ENCODE assay signal across 8 mouse cellular contexts in genomic region chr7:24594309-24594803, GRCm38 (mm10). TPM values are rescaled to one million over a fixed set of nuclear protein-coding genes. Genes with fewer than 3 reads are reported as not detected.
DNase-seq lines count a peak whose midpoint lies in the region; ATAC-seq and TF ChIP-seq lines count a peak whose summit lies in the region.

No protein-coding gene starts in this region.

- peak overlapping the region; percentile 75 for H3K4me3 ChIP-seq in lung, embryonic 16.5 days (ENCODE audit: low read length)
- peak overlapping the region; percentile 78 for H3K4me3 ChIP-seq in embryonic fibroblast, embryonic 13.5 days (ENCODE audit: insufficient read depth, low read length)
- peak overlapping the region; percentile 77 for H3K4me3 ChIP-seq in limb, embryonic 12.5 days (replicated peaks)
- H3K4me3 ChIP-seq in small intestine, adult 2 months (ENCODE audit: low read depth, low read length) = peak overlapping the region; percentile 85

- peak overlapping the region; percentile 83 for H3K9ac ChIP-seq in lung, embryonic 16.5 days (ENCODE audit: low read length)
- peak overlapping the region; percentile 69 for H3K9ac ChIP-seq in limb, embryonic 12.5 days (replicated peaks)

- H3K36me3 ChIP-seq in lung, embryonic 16.5 days (ENCODE audit: control insufficient read depth, insufficient read depth, low read length) = no peaks in the 10 kb centered on the region
- H3K36me3 ChIP-seq in limb, embryonic 12.5 days = no peaks in the 10 kb centered on the region
- no peaks in the 10 kb centered on the region for H3K36me3 ChIP-seq in small intestine, adult 2 months (ENCODE audit: control insufficient read depth, insufficient read depth, low read length)

- H3K4me2 ChIP-seq in lung, embryonic 16.5 days (ENCODE audit: low read depth, low read length) = peak overlapping the region; percentile 92
- H3K4me2 ChIP-seq in limb, embryonic 12.5 days = peak overlapping the region; percentile 72

- H3K27me3 ChIP-seq in lung, embryonic 16.5 days (ENCODE audit: control insufficient read depth, insufficient read depth, low read depth, low read length) = no peaks in the 10 kb centered on the region
- peaks cover 15% of the 10 kb centered on the region for H3K27me3 ChIP-seq in limb, embryonic 12.5 days
- H3K27me3 ChIP-seq in small intestine, adult 2 months (ENCODE audit: control insufficient read depth, insufficient read depth, low read length) = no peaks in the 10 kb centered on the region

- TF ChIP-seq CTCF in embryonic fibroblast, embryonic 13.5 days (IDR thresholded peaks at IDR 0.05; ENCODE audit: borderline replicate concordance, insufficient read depth, low read length) = no peak
- TF ChIP-seq CTCF in small intestine, adult 2 months (IDR thresholded peaks at IDR 0.05; ENCODE audit: extremely low read depth, insufficient read length, insufficient replicate concordance, low read depth, low read length) = no peak

- peak; percentile 29; the same call in 1 of the 2 replicates for ATAC-seq in lung, embryonic 16.5 days (ENCODE audit: low read depth)
- ATAC-seq in limb, embryonic 12.5 days (ENCODE audit: insufficient number of reproducible peaks, insufficient read depth, low FRiP score, low TSS enrichment, low read depth) = no peak
- no peak for ATAC-seq in granulocyte monocyte progenitor cell, adult 5-6 weeks (replicated peaks; ENCODE audit: poor library complexity, severe bottlenecking)

- H3K4me1 ChIP-seq in lung, embryonic 16.5 days (replicated peaks; ENCODE audit: control insufficient read depth, insufficient read depth, low read length) = peaks cover 16% of the 10 kb centered on the region; the same call in 1 of the 2 replicates
- H3K4me1 ChIP-seq in embryonic fibroblast, embryonic 13.5 days (ENCODE audit: control insufficient read depth, insufficient read depth, low read length) = 0 out of 2 replicates have a peak, but pooled peaks cover 2% of the 10 kb centered on the region
- peaks cover 15% of the 10 kb centered on the region for H3K4me1 ChIP-seq in limb, embryonic 12.5 days (replicated peaks)
- peaks cover 15% of the 10 kb centered on the region; the same call in 1 of the 2 replicates for H3K4me1 ChIP-seq in small intestine, adult 2 months (ENCODE audit: control insufficient read depth, insufficient read depth, insufficient read length, low read length)

- WGBS in lung, embryonic 16.5 days = 6% methylated on average over 13 of the region's 13 CpGs
- under 1% methylated on average over 13 of the region's 13 CpGs for WGBS in limb, embryonic 12.5 days
- WGBS in small intestine, adult 2 months = 13% methylated on average over 13 of the region's 13 CpGs

- no peak for TF ChIP-seq POLR2A in embryonic fibroblast, embryonic 13.5 days (IDR thresholded peaks at IDR 0.05; ENCODE audit: low read depth, low read length)
- TF ChIP-seq POLR2A in small intestine, adult 2 months (IDR thresholded peaks at IDR 0.05; ENCODE audit: low read depth, low read length) = no peak

- H3K27ac ChIP-seq in lung, embryonic 16.5 days (ENCODE audit: low read length) = no peak overlapping the region
- H3K27ac ChIP-seq in embryonic fibroblast, embryonic 13.5 days (ENCODE audit: insufficient read depth, low read length) = no peak overlapping the region
- H3K27ac ChIP-seq in limb, embryonic 12.5 days = no peak overlapping the region; the same call in 1 of the 2 replicates
- no peak overlapping the region for H3K27ac ChIP-seq in small intestine, adult 2 months (ENCODE audit: insufficient read depth, low read depth, low read length)

- H3K9me3 ChIP-seq in lung, embryonic 16.5 days (ENCODE audit: control insufficient read depth, low read length) = no peaks in the 10 kb centered on the region
- no peaks in the 10 kb centered on the region for H3K9me3 ChIP-seq in limb, embryonic 12.5 days

- DNase-seq in lung, postnatal 10 days = no peak
- no peak for DNase-seq in adrenal gland, postnatal 25 days
- DNase-seq in cerebellum, postnatal 4 days (ENCODE audit: low spot score in 2 of 2) = no peak

RNA-seq across cellular contexts. Expression of gene Zfp575, which starts 6.9 kb away (rescaled TPM):
- polyA plus RNA-seq in lung, embryonic 16.5 days (2015; fragmentation: Nextera tagmentation; extraction: Ambion mirVana) = 2.2 and 2.3 TPM in 2 replicates
- 2.3 and 2.6 TPM in 2 replicates for polyA plus RNA-seq in embryonic fibroblast, embryonic 13.5 days (2011; ENCODE audit: insufficient read length, low read depth, missing spikeins)
- 3.6 and 4.0 TPM in 2 replicates for polyA plus RNA-seq in limb, embryonic 12.5 days (2016; fragmentation: Nextera tagmentation; extraction: Ambion mirVana)
- 0.62 and 0.79 TPM in 2 replicates for polyA plus RNA-seq in small intestine, adult 2 months (2012; rRNA removed)
- total RNA-seq in adrenal gland, postnatal 25 days (2021) = 0.39 TPM in 1 of 2 replicates, not detected in the other
- 0.41 and 0.75 TPM in 2 replicates for total RNA-seq in granulocyte monocyte progenitor cell, adult 5-6 weeks (2014; fragmentation: Nextera tagmentation)
- not detected in 2 replicates for total RNA-seq in granulocyte monocyte progenitor cell, adult 5-6 weeks (2017)

RNA-seq across cellular contexts. Expression of gene Ethe1, which starts 7.0 kb away (rescaled TPM):
- polyA plus RNA-seq in lung, embryonic 16.5 days (2015; fragmentation: Nextera tagmentation; extraction: Ambion mirVana) = 21.9 and 22.4 TPM in 2 replicates
- polyA plus RNA-seq in embryonic fibroblast, embryonic 13.5 days (2011; ENCODE audit: insufficient read length, low read depth, missing spikeins) = 11.3 and 16.2 TPM in 2 replicates
- polyA plus RNA-seq in limb, embryonic 12.5 days (2016; fragmentation: Nextera tagmentation; extraction: Ambion mirVana) = 25.1 and 25.6 TPM in 2 replicates
- polyA plus RNA-seq in small intestine, adult 2 months (2012; rRNA removed) = 44.2 and 47.3 TPM in 2 replicates
- 26.0 and 38.2 TPM in 2 replicates for total RNA-seq in adrenal gland, postnatal 25 days (2021)
- 50.4 and 71.3 TPM in 2 replicates for total RNA-seq in granulocyte monocyte progenitor cell, adult 5-6 weeks (2014; fragmentation: Nextera tagmentation)
- 23.4 and 28.3 TPM in 2 replicates for total RNA-seq in granulocyte monocyte progenitor cell, adult 5-6 weeks (2017)

RNA-seq across cellular contexts. Expression of gene Phldb3, which starts 16.2 kb away (rescaled TPM):
- 0.15 and 0.21 TPM in 2 replicates for polyA plus RNA-seq in lung, embryonic 16.5 days (2015; fragmentation: Nextera tagmentation; extraction: Ambion mirVana)
- polyA plus RNA-seq in embryonic fibroblast, embryonic 13.5 days (2011; ENCODE audit: insufficient read length, low read depth, missing spikeins) = 0.76 and 0.97 TPM in 2 replicates
- polyA plus RNA-seq in limb, embryonic 12.5 days (2016; fragmentation: Nextera tagmentation; extraction: Ambion mirVana) = 0.18 and 0.20 TPM in 2 replicates
- polyA plus RNA-seq in small intestine, adult 2 months (2012; rRNA removed) = 2.3 and 7.5 TPM in 2 replicates
- total RNA-seq in adrenal gland, postnatal 25 days (2021) = 7.1 and 7.4 TPM in 2 replicates
- total RNA-seq in granulocyte monocyte progenitor cell, adult 5-6 weeks (2014; fragmentation: Nextera tagmentation) = 1.8 and 6.4 TPM in 2 replicates
- 7.6 and 13.5 TPM in 2 replicates for total RNA-seq in granulocyte monocyte progenitor cell, adult 5-6 weeks (2017)

RNA-seq across cellular contexts. Expression of gene Lypd3, which starts 42.0 kb away (rescaled TPM):
- 0.26 and 0.92 TPM in 2 replicates for polyA plus RNA-seq in lung, embryonic 16.5 days (2015; fragmentation: Nextera tagmentation; extraction: Ambion mirVana)
- not detected in 2 replicates for polyA plus RNA-seq in embryonic fibroblast, embryonic 13.5 days (2011; ENCODE audit: insufficient read length, low read depth, missing spikeins)
- polyA plus RNA-seq in limb, embryonic 12.5 days (2016; fragmentation: Nextera tagmentation; extraction: Ambion mirVana) = 3.1 and 3.3 TPM in 2 replicates
- polyA plus RNA-seq in small intestine, adult 2 months (2012; rRNA removed) = 0.42 and 0.70 TPM in 2 replicates
- total RNA-seq in adrenal gland, postnatal 25 days (2021) = 1.5 and 1.7 TPM in 2 replicates
- not detected in 2 replicates for total RNA-seq in granulocyte monocyte progenitor cell, adult 5-6 weeks (2014; fragmentation: Nextera tagmentation)
- total RNA-seq in granulocyte monocyte progenitor cell, adult 5-6 weeks (2017) = not detected in 2 replicates

RNA-seq across cellular contexts. Expression of gene Xrcc1, which starts 48.3 kb away (rescaled TPM):
- polyA plus RNA-seq in lung, embryonic 16.5 days (2015; fragmentation: Nextera tagmentation; extraction: Ambion mirVana) = 112 TPM in 2 replicates
- 33.3 and 41.3 TPM in 2 replicates for polyA plus RNA-seq in embryonic fibroblast, embryonic 13.5 days (2011; ENCODE audit: insufficient read length, low read depth, missing spikeins)
- polyA plus RNA-seq in limb, embryonic 12.5 days (2016; fragmentation: Nextera tagmentation; extraction: Ambion mirVana) = 131 and 134 TPM in 2 replicates
- polyA plus RNA-seq in small intestine, adult 2 months (2012; rRNA removed) = 12.3 and 24.7 TPM in 2 replicates
- 38.0 and 51.2 TPM in 2 replicates for total RNA-seq in adrenal gland, postnatal 25 days (2021)
- 72.6 and 80.6 TPM in 2 replicates for total RNA-seq in granulocyte monocyte progenitor cell, adult 5-6 weeks (2014; fragmentation: Nextera tagmentation)
- total RNA-seq in granulocyte monocyte progenitor cell, adult 5-6 weeks (2017) = 38.6 and 40.9 TPM in 2 replicates
